Mouse (Mus musculus) intestine, postnatal 0 days (tissue): ENCODE results near the gene Plekhm3. TPM values are rescaled to one million over a fixed set of nuclear protein-coding genes. Genes with fewer than 3 reads are reported as not detected.

Experiments used
- ATAC-seq: fragments of 200-750 bp; cut with Nextera tagmentation; 2 replicates; pipeline ENCODE4 v1.8.0; 2017; ENCODE audit warnings: mild to moderate bottlenecking, moderate TSS enrichment, moderate library complexity
- H3K27ac ChIP-seq: fragments of 300-500 bp; sonication (generic); 2 replicates; pipeline ENCODE4 v1.5.1; 2014; ENCODE audit warnings: mild to moderate bottlenecking, low read depth, low read length, moderate library complexity
- H3K27me3 ChIP-seq: fragments of 300-500 bp; sonication (generic); replicated peaks from 2 replicates; pipeline ENCODE4 v1.6.1; 2014; ENCODE audit warnings: low read length, mixed read lengths; ENCODE audit not compliant: control insufficient read depth, insufficient read depth
- H3K36me3 ChIP-seq: fragments of 300-500 bp; sonication (generic); 2 replicates; pipeline ENCODE4 v1.6.1; 2014; ENCODE audit warnings: mild to moderate bottlenecking, moderate library complexity; ENCODE audit not compliant: control insufficient read depth, insufficient read depth
- H3K4me1 ChIP-seq: fragments of 300-500 bp; sonication (generic); replicated peaks from 2 replicates; pipeline ENCODE4 v1.6.1; 2014; ENCODE audit warnings: antibody characterized with exemption, low read length, mixed read lengths; ENCODE audit not compliant: control insufficient read depth, insufficient read depth
- H3K4me2 ChIP-seq: fragments of 300-500 bp; sonication (generic); replicated peaks from 2 replicates; pipeline ENCODE4 v1.6.1; 2014; ENCODE audit warnings: low read depth, mild to moderate bottlenecking, moderate library complexity
- H3K4me3 ChIP-seq: fragments of 300-500 bp; sonication (generic); 2 replicates; pipeline ENCODE4 v1.5.1; 2014; ENCODE audit warnings: low read depth, low read length
- H3K9ac ChIP-seq: fragments of 300-500 bp; sonication (generic); 2 replicates; pipeline ENCODE4 v1.6.1; 2014; ENCODE audit warnings: mild to moderate bottlenecking, low read depth, low read length
- H3K9me3 ChIP-seq: fragments of 300-500 bp; sonication (generic); 2 replicates; pipeline ENCODE4 v1.6.1; 2016; ENCODE audit warnings: mixed run types; ENCODE audit not compliant: control insufficient read depth
- CTCF ChIP-seq: sonication (generic); IDR thresholded peaks from 2 replicates; pipeline ENCODE4 v1.5.1; 2016; ENCODE audit warnings: low read depth, mild to moderate bottlenecking, control low read depth, antibody characterized with exemption, moderate library complexity
- WGBS: fragments of 180-500 bp; shearing (Covaris S2); extraction: QIAGEN DNeasy Blood & Tissue Kit; methylation state at CpG from one replicate; pipeline ENCODE4 v1.1.7; 2014; 5-methylcytosine and 5-hydroxymethylcytosine counted together
- polyA plus RNA-seq: library from polyadenylated mRNA; unstranded; fragments of >200 nt; fragmentation: Nextera tagmentation; extraction: Ambion mirVana; gene quantifications from 2 replicates; pipeline ENCODE4 v1.2.1, GENCODE M21; 2015

Plekhm3 gene
- polyA plus RNA-seq, 1 experiment from 2014 or later: 1.5 TPM

DNA sequence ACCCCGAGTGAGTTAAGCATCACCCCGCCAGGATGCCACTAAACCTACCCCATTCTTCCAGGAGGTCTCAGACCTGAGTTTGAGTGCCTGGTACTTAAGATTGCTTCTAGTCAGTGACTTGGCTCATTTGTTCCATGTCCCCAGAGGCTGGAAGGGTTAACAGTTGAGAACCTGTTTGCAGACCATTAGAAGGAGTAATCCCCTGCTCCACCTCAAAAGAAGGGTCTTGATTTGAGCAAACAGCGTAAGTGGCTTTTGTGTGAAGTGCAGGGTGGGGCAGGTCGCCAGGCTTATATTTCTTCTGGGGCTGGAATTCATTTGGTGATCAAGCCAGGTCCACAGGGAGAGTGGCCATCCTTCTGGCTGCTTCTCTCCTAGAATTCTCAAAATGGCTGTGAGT, 183.3 kb downstream of the Plekhm3 start:
- Histone ChIP-seq H3K27ac (no peak overlapping the region), H3K4me1 (no peaks in the 10 kb centered on the region), H3K36me3 (no peaks in the 10 kb centered on the region), H3K9me3 (no peaks in the 10 kb centered on the region), H3K9ac (no peak overlapping the region), H3K27me3 (no peaks in the 10 kb centered on the region), H3K4me2 (no peak overlapping the region), H3K4me3 (no peak overlapping the region)
- ATAC-seq: no peak
- WGBS: 79% methylated on average over 4 of the region's 4 CpGs
- TF ChIP-seq CTCF: no peak

DNA sequence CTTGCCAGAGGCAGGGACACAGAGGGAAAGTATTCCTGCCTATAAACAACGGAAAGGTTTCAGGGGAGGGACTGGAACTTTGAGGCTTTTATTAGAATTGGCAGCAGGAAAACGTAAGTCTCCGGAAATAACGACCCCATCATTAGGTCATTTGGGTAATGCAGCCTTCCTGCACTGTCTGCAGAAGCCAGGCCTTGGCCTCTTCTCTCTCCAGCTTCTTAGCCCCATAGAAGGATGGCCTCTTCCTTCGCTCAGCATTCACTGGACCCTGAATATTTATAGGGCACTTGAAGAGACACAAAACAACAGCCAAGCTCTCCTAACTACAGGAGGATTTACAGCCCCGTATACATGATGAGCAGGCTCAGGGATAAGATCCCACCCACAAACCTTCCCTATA, 186.5 kb downstream of the Plekhm3 start:
- no peak overlapping the region for H3K9ac ChIP-seq
- 54% methylated on average over 6 of the region's 6 CpGs for WGBS
- no peak for TF ChIP-seq CTCF
- no peak overlapping the region for H3K27ac ChIP-seq
- no peaks in the 10 kb centered on the region for H3K9me3 ChIP-seq
- no peaks in the 10 kb centered on the region for H3K27me3 ChIP-seq
- H3K4me2 ChIP-seq: no peak overlapping the region
- no peaks in the 10 kb centered on the region for H3K36me3 ChIP-seq
- no peak for ATAC-seq
- no peaks in the 10 kb centered on the region for H3K4me1 ChIP-seq
- H3K4me3 ChIP-seq: no peak overlapping the region

- Histone ChIP-seq H3K9me3 (0 out of 2 replicates have a peak, but pooled peaks cover 4% of the 10 kb centered on the region), H3K4me2 (no peak overlapping the region), H3K4me1 (peaks cover 4% of the 10 kb centered on the region; the same call in 1 of the 2 replicates), H3K27ac (no peak overlapping the region), H3K9ac (no peak overlapping the region), H3K4me3 (no peak overlapping the region), H3K27me3 (no peaks in the 10 kb centered on the region), H3K36me3 (no peaks in the 10 kb centered on the region)
- 44% methylated on average over 4 of the region's 4 CpGs for WGBS
- ATAC-seq: no peak
- no peak for TF ChIP-seq CTCF
These were observed 195.0 kb downstream of the Plekhm3 start for GRCm38 (mm10) chr1:64761646-64762045.

- Histone ChIP-seq H3K4me1 (peaks cover 11% of the 10 kb centered on the region; the same call in 1 of the 2 replicates), H3K4me2 (no peak overlapping the region), H3K27ac (no peak overlapping the region), H3K9me3 (no peaks in the 10 kb centered on the region), H3K27me3 (no peaks in the 10 kb centered on the region), H3K36me3 (no peaks in the 10 kb centered on the region), H3K4me3 (no peak overlapping the region), H3K9ac (no peak overlapping the region)
- no peak for TF ChIP-seq CTCF
- 74% methylated on average over 5 of the region's 5 CpGs for WGBS
- no peak for ATAC-seq
These were observed 198.9 kb downstream of the Plekhm3 start for GRCm38 (mm10) chr1:64757766-64758165.

GRCm38 (mm10) chr1:64757254-64757653, 199.4 kb downstream of the Plekhm3 start:
- TF ChIP-seq CTCF: no peak
- H3K27me3 ChIP-seq: no peaks in the 10 kb centered on the region
- no peak overlapping the region for H3K9ac ChIP-seq
- no peaks in the 10 kb centered on the region for H3K36me3 ChIP-seq
- no peak overlapping the region for H3K4me3 ChIP-seq
- H3K9me3 ChIP-seq: no peaks in the 10 kb centered on the region
- WGBS: 31% methylated on average over 2 of the region's 2 CpGs
- no peak overlapping the region for H3K4me2 ChIP-seq
- peaks cover 11% of the 10 kb centered on the region; the same call in 1 of the 2 replicates for H3K4me1 ChIP-seq
- no peak for ATAC-seq
- H3K27ac ChIP-seq: no peak overlapping the region

DNA sequence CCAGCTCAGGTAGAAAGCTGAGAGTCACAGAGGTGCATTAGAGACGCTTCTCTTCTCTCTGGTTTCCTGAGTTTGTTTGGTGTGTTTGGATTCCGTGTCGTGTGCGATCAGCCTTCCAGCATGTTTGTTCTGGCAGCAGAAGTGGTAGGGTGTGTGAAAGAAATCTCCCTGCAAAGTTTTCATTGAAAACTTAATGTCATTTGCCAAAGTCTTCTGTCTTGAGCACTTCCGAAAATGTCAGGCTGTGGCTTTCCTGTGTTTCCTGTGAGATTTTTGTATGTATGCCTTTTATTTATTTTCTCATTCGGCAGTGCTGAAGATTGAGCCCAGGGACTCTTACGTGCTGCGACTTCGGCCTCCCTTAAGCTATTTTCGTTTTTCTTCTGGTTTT, 200.0 kb downstream of the Plekhm3 start:
- no peaks in the 10 kb centered on the region for H3K36me3 ChIP-seq
- no peak overlapping the region for H3K4me2 ChIP-seq
- H3K9ac ChIP-seq: no peak overlapping the region
- 52% methylated on average over 10 of the region's 10 CpGs for WGBS
- no peaks in the 10 kb centered on the region for H3K9me3 ChIP-seq
- H3K27me3 ChIP-seq: no peaks in the 10 kb centered on the region
- no peak for TF ChIP-seq CTCF
- ATAC-seq: no peak
- no peak overlapping the region for H3K4me3 ChIP-seq
- H3K4me1 ChIP-seq: peaks cover 11% of the 10 kb centered on the region; the same call in 1 of the 2 replicates
- no peak overlapping the region for H3K27ac ChIP-seq

DNA sequence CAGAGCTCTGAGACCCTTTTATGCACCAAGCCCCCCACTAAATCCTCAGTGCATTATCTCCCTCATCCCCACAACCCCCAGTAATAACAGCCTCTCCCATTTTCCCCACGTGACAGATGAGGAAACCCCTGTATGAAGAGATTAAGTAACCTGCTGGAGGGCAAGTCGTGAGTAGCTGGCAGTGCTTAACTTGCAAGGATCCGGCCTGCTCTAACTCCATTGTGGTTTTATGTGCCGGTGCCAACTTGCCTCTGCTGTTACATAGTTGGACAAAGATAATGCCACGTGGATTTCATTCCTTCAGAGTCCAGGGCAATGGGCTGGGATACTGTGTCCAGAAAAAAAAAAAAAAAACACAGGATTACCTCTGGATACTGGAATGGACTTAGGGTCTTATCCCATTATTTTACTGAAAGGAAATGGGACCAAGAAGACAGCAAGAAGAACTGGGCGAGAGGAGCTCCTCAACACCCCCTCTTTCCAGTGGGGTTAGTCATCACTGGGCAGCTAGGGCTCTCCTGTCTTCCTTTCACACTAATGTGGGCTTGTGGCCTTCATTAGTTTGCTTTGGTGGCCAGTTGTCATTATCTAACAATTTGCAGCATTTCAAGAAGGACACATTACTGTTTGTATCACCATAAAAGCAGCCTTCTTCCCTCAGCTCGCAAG, 200.5 kb downstream of the Plekhm3 start:
- H3K4me2 ChIP-seq: no peak overlapping the region
- H3K9me3 ChIP-seq: no peaks in the 10 kb centered on the region
- TF ChIP-seq CTCF: no peak
- no peak overlapping the region for H3K9ac ChIP-seq
- H3K36me3 ChIP-seq: no peaks in the 10 kb centered on the region
- H3K27ac ChIP-seq: no peak overlapping the region
- no peaks in the 10 kb centered on the region for H3K27me3 ChIP-seq
- H3K4me1 ChIP-seq: peaks cover 11% of the 10 kb centered on the region; the same call in 1 of the 2 replicates
- H3K4me3 ChIP-seq: no peak overlapping the region
- WGBS: 61% methylated on average over 7 of the region's 7 CpGs
- ATAC-seq: no peak
